Mouse (Mus musculus) heart, embryonic 16.5 days (tissue): Measurements from ENCODE around the gene Hes1. TPM values are rescaled to one million over a fixed set of nuclear protein-coding genes. Genes with fewer than 3 reads are reported as not detected.

Experiments
- ATAC-seq: fragments of 200-750 bp; cut with Nextera tagmentation; replicated peaks from 2 replicates; pipeline ENCODE4 v1.8.0; 2017; ENCODE audit warnings: moderate number of reproducible peaks; ENCODE audit not compliant: insufficient read depth, low FRiP score; ENCODE audit errors: extremely low read depth
- H3K27ac ChIP-seq: fragments of 300-500 bp; sonication (generic); 2 replicates; pipeline ENCODE4 v1.5.1; 2014; ENCODE audit warnings: mild to moderate bottlenecking, low read length, control low read depth, moderate library complexity
- H3K27me3 ChIP-seq: fragments of 300-500 bp; sonication (generic); 2 replicates; pipeline ENCODE4 v1.6.1; 2014; ENCODE audit warnings: low read length, mixed read lengths; ENCODE audit not compliant: control insufficient read depth, insufficient read depth
- H3K36me3 ChIP-seq: fragments of 300-500 bp; sonication (generic); 2 replicates; pipeline ENCODE4 v1.6.1; 2014; ENCODE audit not compliant: control insufficient read depth, insufficient read depth
- H3K4me1 ChIP-seq: fragments of 300-500 bp; sonication (generic); 2 replicates; pipeline ENCODE4 v1.6.1; 2014; ENCODE audit warnings: low read length, mixed read lengths; ENCODE audit not compliant: control insufficient read depth, insufficient read depth
- H3K4me2 ChIP-seq: fragments of 300-500 bp; sonication (generic); 2 replicates; pipeline ENCODE4 v1.6.1; 2014; ENCODE audit warnings: low read depth, mild to moderate bottlenecking, control low read depth, low read length
- H3K4me3 ChIP-seq: fragments of 300-500 bp; sonication (generic); 2 replicates; pipeline ENCODE4 v1.5.1; 2014; ENCODE audit warnings: mild to moderate bottlenecking, control low read depth, low read length
- H3K9ac ChIP-seq: fragments of 300-500 bp; sonication (generic); 2 replicates; pipeline ENCODE4 v1.6.1; 2014; ENCODE audit warnings: low read length, control low read depth
- H3K9me3 ChIP-seq: fragments of 300-500 bp; sonication (generic); replicated peaks from 2 replicates; pipeline ENCODE4 v1.6.1; 2016; ENCODE audit warnings: low read length; ENCODE audit not compliant: control insufficient read depth
- WGBS: fragments of 180-500 bp; shearing (Covaris S2); extraction: QIAGEN DNeasy Blood & Tissue Kit; methylation state at CpG from one replicate; pipeline ENCODE4 v1.1.7; 2014; 5-methylcytosine and 5-hydroxymethylcytosine counted together
- polyA plus RNA-seq: library from polyadenylated mRNA; unstranded; fragments of >200 nt; fragmentation: Nextera tagmentation; extraction: Ambion mirVana; gene quantifications from 2 replicates; pipeline ENCODE4 v1.2.1, GENCODE M21; 2015

Gene Hes1
- polyA plus RNA-seq, 1 experiment from 2014 or later = 23.8 TPM

GRCm38 (mm10) chr16:30114451-30114850 lies 50.3 kb downstream of the Hes1 start:
- no peak overlapping the region for H3K9ac ChIP-seq
- H3K9me3 ChIP-seq = peaks cover 11% of the 10 kb centered on the region
- 83% methylated on average over 1 of the region's 1 CpGs for WGBS

More at GRCm38 (mm10) chr16:30114451-30114850, 50.3 kb downstream of the Hes1 start:
- Histone ChIP-seq H3K4me3 (no peak overlapping the region), H3K27ac (no peak overlapping the region), H3K27me3 (peaks cover under 1% of the 10 kb centered on the region), H3K36me3 (no peaks in the 10 kb centered on the region), H3K4me2 (no peak overlapping the region), H3K4me1 (no peaks in the 10 kb centered on the region)
- no peak for ATAC-seq

Other genes starting within 250 kb of the Hes1 start
- gene Cpn2, start 203.1 kb downstream of the Hes1 start, polyA plus RNA-seq = not detected in 2 replicates
- 0.21 and 0.26 TPM in 2 replicates for gene Lrrc15, start 218.9 kb downstream of the Hes1 start, polyA plus RNA-seq
- gene Gp5, start 246.4 kb downstream of the Hes1 start, polyA plus RNA-seq = 0.97 and 1.1 TPM in 2 replicates